Mouse (Mus musculus) brain, embryonic 18.5 days (tissue): ENCODE measurements around the gene BC028528.
"Not testable (repeated sequence)": the region's sequence is repeated elsewhere in the genome, so short reads cannot be mapped to it uniquely, and the experiment has no call there.

ENCODE experiments used
- DNase-seq: peaks from one replicate; pipeline ENCODE4 v3.0.0-alpha.2; 2012; ENCODE audit warnings: low read depth, low spot score

Gene BC028528

DNA sequence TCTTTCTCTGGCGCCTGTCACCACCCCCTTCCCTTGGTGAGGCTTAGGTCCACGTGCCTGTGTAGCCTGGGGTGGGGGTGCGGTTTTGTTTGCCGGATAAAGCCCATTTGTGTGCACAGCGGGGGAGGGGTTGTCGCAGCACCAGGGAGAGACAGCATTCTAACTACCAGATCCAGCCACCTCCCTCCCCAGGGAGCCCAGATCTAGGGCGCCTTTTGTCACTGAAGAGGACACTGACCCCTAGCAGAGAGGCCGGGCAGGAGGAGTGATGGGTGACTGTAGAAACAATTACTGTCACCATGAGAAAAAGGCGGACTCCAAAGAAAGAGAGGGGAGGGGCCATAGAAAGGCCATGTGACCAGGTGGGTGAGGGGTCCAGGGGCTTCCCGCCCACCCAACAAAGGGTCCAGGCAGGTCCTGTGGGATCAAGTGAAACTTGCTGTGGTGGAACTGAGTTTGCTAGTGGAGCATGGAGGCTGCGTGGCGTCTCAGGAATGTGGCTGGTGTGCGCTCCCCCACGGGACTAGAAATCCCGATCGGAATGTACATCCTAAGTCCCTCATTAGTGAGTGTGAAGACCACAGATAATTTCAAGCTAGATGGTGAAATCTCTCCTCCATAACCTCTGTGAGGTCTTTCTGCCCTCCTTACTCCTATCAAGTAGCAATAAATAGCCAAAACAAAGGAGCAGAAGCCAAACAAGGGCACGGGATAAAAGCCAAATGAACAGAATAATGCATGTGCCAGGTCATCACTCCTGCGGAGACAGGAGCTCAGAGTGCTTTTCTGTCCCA, 13.5 kb upstream of the BC028528 start:
- no peak for DNase-seq

DNA sequence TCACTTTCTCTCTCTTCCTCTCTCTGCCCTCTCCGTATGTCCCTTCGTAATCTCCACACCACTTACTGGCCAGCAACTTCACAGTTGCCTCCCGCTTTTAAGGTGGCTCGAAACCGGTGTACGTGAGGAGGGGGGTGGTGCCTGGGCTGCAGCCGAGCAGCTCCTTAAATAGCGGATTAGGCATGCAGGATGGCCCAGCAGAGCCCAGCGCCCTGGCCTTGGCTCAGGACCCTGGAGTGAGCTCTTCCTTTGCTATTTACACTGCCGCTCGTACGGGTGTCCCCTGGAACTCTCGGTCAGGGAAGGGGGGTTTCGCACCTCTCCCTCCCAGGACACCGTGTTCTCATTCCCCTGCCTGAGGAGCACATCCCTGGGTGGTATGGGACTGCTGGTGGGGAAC, 12.8 kb upstream of the BC028528 start, which contains the start of gene Car14:
TSS of gene Car14 (minus strand) at position 124 of the 400 bp plus-strand sequence.
- no peak for DNase-seq

DNA sequence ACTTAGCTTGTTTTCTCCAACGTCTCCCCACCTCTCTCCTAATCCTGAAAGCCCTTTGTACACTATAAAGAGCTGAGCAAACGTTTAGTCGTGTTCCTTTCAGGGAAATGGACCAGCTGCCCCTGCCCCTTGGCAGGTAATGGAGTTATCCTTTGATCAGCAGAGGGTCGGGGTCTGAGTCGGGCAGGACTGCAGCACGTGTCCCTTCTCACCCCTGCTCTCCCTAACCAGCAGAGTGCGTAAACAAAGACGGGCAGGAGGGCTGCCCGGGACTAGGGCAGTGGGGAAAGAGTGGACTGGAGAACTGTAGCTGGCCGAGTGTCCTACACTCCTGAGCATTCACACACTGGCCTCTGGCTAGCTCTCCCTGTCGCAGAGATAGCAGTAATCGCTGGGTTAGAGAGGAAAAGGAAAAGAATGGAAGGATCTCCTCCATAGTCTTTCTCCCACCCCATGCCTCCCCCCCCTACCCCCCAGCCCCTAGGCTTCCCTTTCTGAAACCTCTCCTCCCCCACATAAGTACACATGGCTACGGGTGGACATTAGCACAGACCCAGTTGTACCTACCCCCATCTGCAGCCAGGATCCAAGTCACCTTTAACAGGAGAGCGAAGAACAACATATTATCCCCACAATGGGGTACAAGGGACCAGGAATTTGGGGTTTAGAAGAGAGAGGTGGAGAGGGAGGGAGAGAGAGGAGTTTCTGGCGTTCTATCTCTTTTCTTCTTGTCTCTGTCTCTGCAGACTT, 12.1 kb upstream of the BC028528 start:
- DNase-seq: no peak

DNA sequence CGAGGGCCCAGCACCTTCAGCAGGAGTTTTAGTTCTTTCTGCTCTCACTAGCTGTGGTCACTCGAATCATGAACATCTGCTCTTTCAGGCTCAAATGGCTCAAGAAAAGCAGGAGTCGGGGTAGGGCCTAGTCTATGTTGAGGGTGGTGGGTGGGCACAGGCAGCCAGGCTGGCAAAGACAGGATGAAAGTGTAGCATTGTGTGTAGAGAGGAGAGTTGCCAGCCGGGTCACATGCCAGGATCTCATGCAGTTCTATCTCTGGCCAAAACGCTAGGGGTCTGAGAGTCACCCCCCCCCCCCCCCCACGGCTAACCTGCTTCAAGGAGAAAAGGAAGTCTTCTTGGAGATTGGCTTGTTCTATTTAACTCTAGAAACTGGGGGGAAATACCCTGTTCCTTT, 10.8 kb upstream of the BC028528 start:
- DNase-seq: no peak

DNA sequence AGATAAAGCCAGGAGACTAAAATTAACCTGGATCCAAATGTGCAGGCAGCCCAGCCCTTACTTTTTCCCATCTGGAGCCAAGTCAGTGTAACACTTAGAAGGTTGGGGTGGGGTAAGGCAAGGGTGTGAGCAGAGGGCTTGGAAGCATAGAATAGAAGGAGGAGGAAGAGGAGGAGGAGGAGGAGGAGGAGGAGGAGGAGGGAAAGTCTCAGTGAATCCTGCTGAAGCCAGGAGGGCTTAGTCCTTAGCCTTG, 10.5 kb upstream of the BC028528 start:
- DNase-seq: no peak

DNA sequence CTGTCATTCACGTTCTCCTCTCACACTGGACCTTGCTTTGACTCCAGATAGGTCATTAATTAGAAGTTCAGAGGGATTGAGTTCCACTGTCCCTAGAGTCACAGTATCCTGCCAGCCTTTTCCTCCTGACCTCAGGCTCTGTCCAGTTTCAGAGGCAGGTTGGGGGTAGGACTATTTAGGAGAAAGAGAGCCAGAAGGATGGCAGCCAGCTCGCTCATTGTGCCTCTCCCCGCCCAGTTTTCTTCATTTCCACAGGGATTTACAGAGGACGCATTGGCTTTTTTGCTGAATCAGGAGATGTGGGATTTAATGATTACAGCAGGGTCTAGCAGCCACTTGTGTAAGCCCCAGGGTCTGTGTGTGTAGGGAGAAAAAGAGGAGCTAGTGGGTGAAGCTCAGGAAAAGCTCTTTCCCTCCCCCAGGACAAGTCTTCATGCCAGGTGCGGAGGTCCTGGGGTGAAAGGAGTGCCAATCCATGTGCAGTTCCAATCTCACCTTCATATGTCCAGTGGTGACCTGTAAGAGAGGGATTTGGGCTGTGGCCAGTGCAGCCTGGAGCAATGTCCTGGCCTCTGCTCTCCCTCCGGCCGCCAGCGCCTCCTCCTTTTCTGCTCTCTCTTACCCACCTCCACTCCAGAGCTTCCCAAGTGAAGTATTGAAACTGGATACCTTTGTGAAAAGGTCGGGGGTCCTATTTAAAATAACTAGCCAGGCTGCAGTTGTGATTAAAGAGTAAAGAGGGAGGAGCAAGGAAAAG, 10.0 kb upstream of the BC028528 start:
- DNase-seq: no peak

DNA sequence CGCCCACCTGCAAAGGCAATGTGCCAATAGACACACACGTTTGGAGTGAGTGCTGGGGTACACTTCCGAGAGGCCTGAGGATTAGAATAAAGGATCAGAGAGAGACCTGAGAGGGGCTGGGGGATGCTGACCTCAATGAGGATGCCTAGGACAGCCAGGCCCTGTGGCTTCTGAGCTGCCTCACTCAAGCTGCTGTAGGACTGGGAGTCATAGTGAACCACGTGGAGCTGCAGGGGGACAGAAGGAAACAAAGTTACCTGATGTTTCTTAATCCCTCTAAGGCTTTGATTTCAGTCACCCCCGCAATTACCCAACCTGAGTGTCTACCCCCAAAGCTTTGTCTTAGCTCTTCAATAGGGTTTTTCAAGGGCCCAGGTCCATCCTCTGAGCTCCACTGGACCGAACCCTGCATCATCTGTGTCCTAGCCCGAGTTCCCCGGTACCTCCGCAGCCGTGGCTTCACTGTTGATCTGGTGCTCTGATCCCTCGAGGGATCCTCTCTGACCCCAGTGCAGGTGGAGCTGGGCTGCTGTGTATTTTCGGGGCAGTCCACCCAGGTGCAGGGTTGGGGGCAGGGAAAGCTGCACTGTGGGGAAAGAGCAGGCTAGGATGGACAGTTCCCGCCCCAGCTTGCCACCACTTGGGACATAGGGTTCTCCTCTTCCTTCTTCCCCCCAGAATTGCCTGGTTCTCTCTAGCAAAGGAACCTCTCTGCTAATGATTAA, 8.2 kb upstream of the BC028528 start:
- no peak for DNase-seq

DNA sequence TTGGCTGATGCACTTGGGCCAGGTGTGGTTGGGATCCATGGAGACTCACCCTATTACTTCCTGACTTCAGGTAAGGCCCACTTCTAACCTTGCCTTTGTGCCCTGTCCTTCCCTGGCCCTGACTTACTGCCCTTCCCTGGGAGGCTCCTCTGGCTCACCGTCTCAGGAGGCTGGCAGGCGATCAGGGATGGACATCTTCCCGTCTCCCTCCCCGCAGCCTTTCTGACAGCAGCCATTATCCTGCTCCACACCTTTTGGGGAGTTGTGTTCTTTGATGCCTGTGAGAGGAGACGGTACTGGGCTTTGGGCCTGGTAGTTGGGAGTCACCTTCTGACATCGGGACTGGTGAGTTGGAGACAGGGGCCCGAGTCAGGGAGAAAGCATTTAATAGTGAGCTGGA, 3.7 kb upstream of the BC028528 start:
- not testable (repeated sequence) for DNase-seq

DNA sequence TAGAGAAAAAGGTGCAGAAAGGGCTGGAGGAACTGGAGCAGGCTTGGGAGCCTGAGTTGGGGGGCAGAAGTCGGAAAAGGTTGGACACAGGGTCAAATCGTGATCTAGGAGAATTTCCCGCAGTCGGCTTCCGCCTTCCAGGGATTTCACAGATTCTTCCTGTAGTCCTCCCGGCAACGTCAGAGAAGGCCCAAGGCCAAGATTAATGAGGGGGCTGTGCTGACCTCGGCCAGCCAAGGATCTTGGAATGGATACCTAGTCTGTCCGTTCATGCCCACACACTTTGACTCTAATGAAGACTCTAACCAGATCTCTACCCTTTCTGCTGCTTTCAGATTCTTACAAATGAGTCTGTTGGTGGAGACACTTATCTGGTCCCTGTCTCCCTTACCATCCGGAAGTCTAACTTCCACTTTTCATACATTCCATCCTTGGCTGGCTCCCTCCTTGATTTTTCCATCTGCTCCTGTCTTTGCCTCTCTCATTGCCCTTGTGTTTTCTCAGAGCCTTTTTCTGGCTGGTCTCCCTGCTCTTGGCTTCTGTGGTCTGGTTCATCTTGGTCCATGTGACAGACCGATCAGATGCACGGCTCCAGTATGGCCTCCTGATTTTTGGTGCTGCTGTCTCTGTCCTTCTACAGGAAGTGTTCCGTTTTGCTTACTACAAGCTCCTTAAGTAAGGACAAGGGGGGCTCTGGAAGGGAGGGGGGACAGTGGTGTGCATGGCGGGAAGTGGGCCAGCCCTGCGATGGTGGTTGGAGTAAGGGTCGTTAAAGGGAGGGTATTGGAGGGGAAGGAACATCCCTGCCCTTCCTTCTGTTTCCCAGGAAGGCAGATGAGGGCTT, 2.7 kb upstream of the BC028528 start:
- DNase-seq: no peak

DNA sequence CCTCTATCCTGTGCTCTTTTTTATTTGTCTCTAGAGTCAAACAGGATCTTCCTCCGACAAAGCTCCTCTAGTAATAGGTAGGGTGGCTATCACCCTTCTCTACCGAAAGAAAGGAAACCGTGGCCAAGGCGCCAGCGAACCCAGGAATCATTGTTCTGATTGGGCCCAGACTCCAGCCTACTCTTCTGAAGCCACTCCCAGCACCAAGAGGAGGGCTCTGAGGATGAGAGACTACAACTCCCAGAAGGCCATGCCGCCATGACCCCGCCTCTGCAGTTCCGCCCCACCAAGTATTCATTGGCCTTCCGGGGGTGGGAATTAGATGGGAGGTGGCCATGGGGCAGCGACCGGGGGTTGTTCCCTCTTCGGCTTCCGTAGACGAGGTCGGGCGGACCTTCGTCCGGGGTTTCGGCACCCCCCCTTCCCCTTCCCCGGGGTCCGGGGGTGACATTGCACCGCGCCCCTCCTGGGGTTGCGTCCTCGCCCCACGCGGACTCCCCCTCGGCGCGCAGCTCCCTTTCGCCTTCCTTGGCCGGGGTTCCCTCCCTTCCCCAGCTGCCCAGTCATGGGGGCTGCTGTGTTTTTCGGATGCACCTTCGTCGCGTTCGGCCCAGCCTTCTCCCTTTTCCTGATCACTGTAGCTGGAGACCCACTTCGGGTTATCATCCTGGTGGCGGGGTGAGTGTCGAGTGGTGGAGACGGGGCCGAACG, 2.0 kb upstream of the BC028528 start, which contains the start of gene Aph1a:
TSS of gene Aph1a (plus strand) at position 364 of the 711 bp plus-strand sequence.
- DNase-seq: peak; percentile 95

DNA sequence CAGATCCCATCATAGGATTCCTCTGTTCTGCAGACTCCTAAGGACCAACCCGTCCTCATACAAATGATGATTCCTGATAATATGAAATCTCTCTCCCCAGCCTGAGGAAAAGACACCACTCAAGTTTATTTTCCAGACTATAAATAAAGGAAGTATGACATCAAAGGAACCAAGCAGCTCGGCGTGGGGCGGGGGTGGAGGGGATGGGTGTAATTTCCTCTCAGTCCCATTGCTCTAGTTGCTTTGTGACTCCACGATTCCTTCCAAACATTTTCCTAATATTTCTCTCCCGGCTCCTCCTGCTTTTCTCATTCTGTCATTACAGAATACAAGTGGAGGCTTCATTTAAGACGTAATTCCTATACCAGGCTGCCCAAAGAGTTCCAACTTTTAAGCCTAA, 1.3 kb upstream of the BC028528 start:
- no peak for DNase-seq

DNA sequence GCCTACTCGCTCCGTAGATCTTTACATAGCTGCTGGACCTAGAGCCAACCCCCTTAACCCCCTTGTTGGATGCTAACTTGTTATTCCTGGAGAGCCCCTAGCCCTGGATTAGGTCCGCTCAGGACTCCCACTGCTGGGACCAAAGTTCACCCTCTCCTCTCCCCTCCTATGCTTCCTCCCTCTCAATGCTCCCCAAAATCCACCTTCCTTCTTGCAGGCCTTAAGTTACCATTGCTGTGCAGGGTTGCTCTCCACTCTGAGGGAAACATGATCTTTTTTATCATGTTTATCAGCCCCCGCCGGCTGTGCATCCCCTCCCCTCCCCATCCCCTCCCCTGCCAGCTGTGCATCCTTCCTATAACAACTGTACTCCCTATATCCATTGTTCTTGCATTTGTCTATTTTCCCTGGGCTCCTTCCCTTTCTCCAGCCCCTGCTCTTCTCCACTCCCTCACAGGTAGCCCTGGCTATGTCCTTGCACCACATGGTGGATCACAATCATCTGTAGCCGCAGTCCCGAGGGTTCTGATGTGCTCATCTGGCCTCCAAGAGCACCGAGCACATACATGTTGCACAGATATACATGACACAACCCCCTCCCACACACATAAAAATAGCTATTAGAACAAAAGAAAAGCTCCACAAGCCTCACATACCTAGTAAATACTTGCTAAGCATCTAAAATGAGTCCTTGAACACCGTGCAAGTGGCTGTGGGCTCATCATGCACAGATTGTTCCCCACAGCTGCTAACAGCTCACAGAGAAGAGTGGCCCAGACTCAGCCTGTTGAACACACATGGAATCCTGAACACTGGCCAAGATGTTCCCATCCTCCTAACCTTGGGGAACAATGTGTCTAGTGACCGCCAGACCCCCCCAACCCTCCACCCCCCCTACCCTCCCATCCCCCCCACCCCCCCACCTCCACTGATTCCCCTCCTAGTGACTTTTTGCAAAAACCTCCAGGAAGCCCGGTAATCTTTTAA, 554 bp upstream of the BC028528 start:
- DNase-seq: no peak

DNA sequence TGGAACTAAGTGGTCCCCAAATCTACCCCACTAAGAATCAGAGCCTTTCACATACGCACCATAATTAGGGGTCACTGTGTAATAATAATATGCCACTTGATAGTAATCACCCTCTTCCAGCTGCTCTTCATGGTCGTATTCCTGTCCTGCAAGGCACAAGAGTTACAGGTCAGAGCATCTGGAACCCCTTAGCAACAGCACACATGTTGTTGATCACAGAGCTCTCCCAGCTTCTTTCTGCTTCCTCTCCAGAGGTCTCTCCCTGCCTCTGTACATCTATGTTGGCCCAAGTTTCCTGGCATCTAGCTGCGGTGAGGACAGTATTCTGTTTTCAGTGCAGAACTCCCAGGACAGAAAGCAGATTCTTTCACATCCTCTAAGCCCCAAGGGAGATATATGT, 2.1 kb downstream of the BC028528 start:
- DNase-seq: no peak

DNA sequence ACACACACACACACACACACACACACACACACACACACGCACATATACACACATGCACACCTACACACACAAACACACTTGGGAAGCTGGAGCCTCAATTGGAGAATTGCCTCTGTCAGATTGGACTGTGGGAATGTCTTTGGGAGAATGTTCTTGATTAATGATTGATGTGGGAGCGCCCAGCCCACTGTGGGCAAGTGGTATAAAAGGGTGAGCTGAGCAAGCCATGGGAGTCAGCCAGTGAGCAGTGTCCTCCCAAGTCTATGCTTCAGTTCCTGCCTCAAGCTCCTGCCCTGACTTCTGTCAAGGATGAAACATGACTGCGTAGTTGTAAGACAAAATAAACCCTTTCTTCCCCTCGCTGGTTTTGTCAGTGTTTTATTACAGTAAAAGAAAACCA, 4.2 kb downstream of the BC028528 start:
- no peak for DNase-seq

DNA sequence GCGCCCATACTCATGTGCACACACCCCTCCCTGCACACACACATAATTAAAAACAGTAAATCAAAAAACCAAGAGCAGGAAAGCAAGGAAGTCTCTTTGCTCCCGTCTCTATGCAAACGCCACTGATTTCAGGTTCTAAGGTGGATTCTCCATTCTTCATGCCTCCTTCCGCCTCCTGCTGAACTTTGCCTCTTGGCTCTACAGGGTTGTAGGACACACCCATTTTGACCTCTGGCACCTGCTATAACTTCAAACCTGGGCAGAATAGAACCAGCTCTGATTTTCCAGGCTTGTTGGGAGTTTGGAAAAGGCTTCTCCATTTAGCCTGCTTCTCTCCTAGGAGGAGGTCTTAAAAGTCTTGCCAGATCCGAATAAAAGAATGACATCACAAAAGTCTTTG, 7.4 kb downstream of the BC028528 start:
- no peak for DNase-seq

DNA sequence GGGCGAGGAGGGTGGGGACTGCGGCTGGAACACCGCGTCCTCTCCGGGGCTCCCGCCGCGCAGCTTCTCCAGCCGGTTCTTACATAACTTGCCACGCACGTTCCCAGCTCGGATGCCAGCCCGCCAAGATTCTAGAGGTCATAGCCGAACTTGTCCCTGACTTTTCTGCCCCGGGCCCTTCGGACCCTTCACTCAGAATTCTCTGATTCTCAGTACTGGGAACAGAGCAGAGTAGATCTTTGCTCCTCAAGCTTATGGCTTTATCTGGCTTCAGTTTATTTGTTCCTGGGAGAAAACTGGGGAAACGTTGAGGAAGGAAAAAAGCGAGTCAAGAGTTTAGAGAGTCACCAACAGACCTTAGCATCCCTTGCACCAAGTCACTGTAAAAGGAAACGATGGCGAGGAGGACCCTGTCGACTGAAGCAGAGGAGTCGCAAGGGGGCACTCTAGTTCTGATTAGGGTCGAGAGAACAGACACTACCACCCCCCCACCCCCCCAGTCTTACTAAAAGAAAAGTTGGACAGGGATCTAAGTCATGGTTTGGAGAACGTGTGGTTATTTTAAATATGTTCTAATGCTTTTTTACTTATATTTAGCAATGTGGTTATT, 8.9 kb downstream of the BC028528 start:
- DNase-seq: no peak

DNA sequence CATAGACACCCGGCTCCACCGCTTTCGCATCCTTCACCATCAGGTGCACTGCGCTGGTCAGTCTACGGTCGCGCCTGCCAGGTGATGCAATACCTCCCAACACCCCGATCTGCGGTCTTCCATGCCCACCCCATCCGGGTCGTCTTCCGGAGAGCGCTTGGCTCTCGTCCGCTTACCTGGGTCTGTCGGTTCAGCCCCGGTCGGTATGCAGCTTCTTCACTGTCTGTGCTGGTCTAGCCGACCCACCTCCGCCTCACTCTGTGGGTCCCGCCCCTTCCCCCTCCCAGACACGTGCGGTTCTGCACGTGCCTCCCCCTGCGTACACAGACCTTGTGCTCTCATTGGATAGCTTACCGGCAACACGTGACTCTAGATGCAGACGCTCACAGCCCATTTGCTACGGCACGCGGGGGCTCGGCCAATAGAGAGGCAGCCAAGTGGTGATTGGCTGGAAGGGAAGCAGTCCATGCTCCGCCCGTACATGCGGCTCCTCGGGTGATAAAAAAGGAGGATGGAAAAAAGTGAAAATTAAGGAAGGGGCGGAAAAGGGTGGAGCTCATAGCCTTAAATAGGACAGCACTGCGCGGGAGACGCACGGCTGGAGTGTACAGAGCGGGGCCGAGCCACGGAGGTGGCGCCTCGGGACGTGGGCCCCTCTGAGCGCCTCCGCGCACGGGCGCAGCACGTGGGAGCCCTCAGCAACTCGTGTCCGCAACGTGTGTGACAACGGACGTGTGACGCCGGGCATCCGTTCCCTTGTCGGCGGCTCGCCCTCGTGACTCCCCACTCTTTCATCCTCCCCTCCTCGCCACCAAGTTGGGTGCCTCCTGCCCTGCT, 9.6 kb downstream of the BC028528 start, which contains the start of gene Ciart:
TSS of gene Ciart (minus strand) at position 273 of the 837 bp plus-strand sequence.
- peak; percentile 97 for DNase-seq

DNA sequence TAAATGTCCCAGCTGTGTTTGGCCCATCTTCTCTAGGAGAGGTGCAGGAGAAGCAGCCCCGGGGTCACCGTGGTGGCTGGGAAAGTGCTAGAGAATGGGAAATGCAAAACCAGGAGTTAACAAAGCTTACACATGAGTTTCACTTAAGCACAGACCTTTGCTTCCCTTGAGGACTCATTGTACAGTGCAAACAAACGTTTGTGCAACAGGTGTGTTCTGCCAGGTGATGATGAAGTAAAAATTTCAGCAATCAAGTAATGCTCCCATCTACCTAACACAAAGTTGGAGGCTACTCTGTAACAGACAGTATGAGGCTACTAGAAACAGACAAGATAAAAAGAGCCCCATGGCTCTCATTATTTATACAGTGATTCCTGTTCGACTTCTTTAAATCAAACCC, 12.7 kb downstream of the BC028528 start:
- no peak for DNase-seq
